Mouse (Mus musculus): ENCODE data around the gene Fam111a. TPM values are rescaled to one million over a fixed set of nuclear protein-coding genes. Genes with fewer than 3 reads are reported as not detected.

Fam111a gene
- polyA plus RNA-seq, 1 experiment = 0.65 TPM

- Histone ChIP-seq H3K27me3 (ENCODE audit: control insufficient read depth, insufficient read depth, low read length) (no peaks in the 10 kb centered on the region), H3K4me1 (ENCODE audit: control insufficient read depth, insufficient read depth, low read length) (no peaks in the 10 kb centered on the region), H3K27ac (ENCODE audit: insufficient read depth, low read length) (no peak overlapping the region), H3K4me3 (replicated peaks; ENCODE audit: insufficient read depth, low read depth, low read length) (no peak overlapping the region)
- DNase-seq = no peak
- TF ChIP-seq CTCF (IDR thresholded peaks at IDR 0.05; ENCODE audit: borderline replicate concordance, insufficient read depth, low read depth, low read length) = no peak
- no peak for TF ChIP-seq POLR2A (IDR thresholded peaks at IDR 0.05; ENCODE audit: borderline replicate concordance, insufficient read depth, low read length)
- WGBS = 77% methylated on average over 1 of the region's 1 CpGs
Observed at GRCm38 (mm10) chr19:12539975-12540374, 5.6 kb upstream of the Fam111a start.

GRCm38 (mm10) chr19:12540727-12541126, 4.8 kb upstream of the Fam111a start:
- WGBS = 66% methylated on average over 3 of the region's 3 CpGs
- Histone ChIP-seq H3K4me3 (replicated peaks; ENCODE audit: insufficient read depth, low read depth, low read length) (no peak overlapping the region), H3K27me3 (ENCODE audit: control insufficient read depth, insufficient read depth, low read length) (no peaks in the 10 kb centered on the region), H3K4me1 (ENCODE audit: control insufficient read depth, insufficient read depth, low read length) (no peaks in the 10 kb centered on the region), H3K27ac (ENCODE audit: insufficient read depth, low read length) (no peak overlapping the region)
- TF ChIP-seq POLR2A (IDR thresholded peaks at IDR 0.05; ENCODE audit: borderline replicate concordance, insufficient read depth, low read length) (no peak), CTCF (IDR thresholded peaks at IDR 0.05; ENCODE audit: borderline replicate concordance, insufficient read depth, low read depth, low read length) (no peak)
- DNase-seq = no peak

- WGBS = 44% methylated on average over 2 of the region's 2 CpGs
Observed at GRCm38 (mm10) chr19:12541644-12542043, 3.9 kb upstream of the Fam111a start.

GRCm38 (mm10) chr19:12549166-12549565, 3.6 kb downstream of the Fam111a start:
- DNase-seq = no peak
- H3K27me3 ChIP-seq (ENCODE audit: control insufficient read depth, insufficient read depth, low read length) = no peaks in the 10 kb centered on the region
- 74% methylated on average over 5 of the region's 5 CpGs for WGBS
- TF ChIP-seq CTCF (IDR thresholded peaks at IDR 0.05; ENCODE audit: borderline replicate concordance, insufficient read depth, low read depth, low read length) (no peak), POLR2A (IDR thresholded peaks at IDR 0.05; ENCODE audit: borderline replicate concordance, insufficient read depth, low read length) (no peak)
- H3K4me3 ChIP-seq (replicated peaks; ENCODE audit: insufficient read depth, low read depth, low read length) = no peak overlapping the region
- no peaks in the 10 kb centered on the region for H3K4me1 ChIP-seq (ENCODE audit: control insufficient read depth, insufficient read depth, low read length)
- H3K27ac ChIP-seq (ENCODE audit: insufficient read depth, low read length) = no peak overlapping the region

More at GRCm38 (mm10) chr19:12541644-12542043, 3.9 kb upstream of the Fam111a start:
- H3K27me3 ChIP-seq (ENCODE audit: control insufficient read depth, insufficient read depth, low read length) = no peaks in the 10 kb centered on the region
- TF ChIP-seq CTCF (IDR thresholded peaks at IDR 0.05; ENCODE audit: borderline replicate concordance, insufficient read depth, low read depth, low read length) = no peak
- no peak for TF ChIP-seq POLR2A (IDR thresholded peaks at IDR 0.05; ENCODE audit: borderline replicate concordance, insufficient read depth, low read length)
- H3K4me3 ChIP-seq (replicated peaks; ENCODE audit: insufficient read depth, low read depth, low read length) = no peak overlapping the region
- no peaks in the 10 kb centered on the region for H3K4me1 ChIP-seq (ENCODE audit: control insufficient read depth, insufficient read depth, low read length)
- H3K27ac ChIP-seq (ENCODE audit: insufficient read depth, low read length) = no peak overlapping the region
- DNase-seq = no peak

GRCm38 (mm10) chr19:12550005-12550942, 4.7 kb downstream of the Fam111a start:
- H3K27ac ChIP-seq (ENCODE audit: insufficient read depth, low read length) = no peak overlapping the region
- no peak for DNase-seq
- no peak for TF ChIP-seq POLR2A (IDR thresholded peaks at IDR 0.05; ENCODE audit: borderline replicate concordance, insufficient read depth, low read length)
- no peak for TF ChIP-seq CTCF (IDR thresholded peaks at IDR 0.05; ENCODE audit: borderline replicate concordance, insufficient read depth, low read depth, low read length)
- H3K27me3 ChIP-seq (ENCODE audit: control insufficient read depth, insufficient read depth, low read length) = no peaks in the 10 kb centered on the region
- H3K4me3 ChIP-seq (replicated peaks; ENCODE audit: insufficient read depth, low read depth, low read length) = no peak overlapping the region
- WGBS = 48% methylated on average over 5 of the region's 5 CpGs
- H3K4me1 ChIP-seq (ENCODE audit: control insufficient read depth, insufficient read depth, low read length) = no peaks in the 10 kb centered on the region

- no peak overlapping the region for H3K27ac ChIP-seq (ENCODE audit: insufficient read depth, low read length)
Observed at GRCm38 (mm10) chr19:12556293-12556692, 10.8 kb downstream of the Fam111a start.

GRCm38 (mm10) chr19:12558219-12558618, 12.7 kb downstream of the Fam111a start:
- DNase-seq = no peak
- no peaks in the 10 kb centered on the region for H3K4me1 ChIP-seq (ENCODE audit: control insufficient read depth, insufficient read depth, low read length)
- no peak overlapping the region for H3K27ac ChIP-seq (ENCODE audit: insufficient read depth, low read length)
- 85% methylated on average over 4 of the region's 4 CpGs for WGBS
- TF ChIP-seq POLR2A (IDR thresholded peaks at IDR 0.05; ENCODE audit: borderline replicate concordance, insufficient read depth, low read length) (no peak), CTCF (IDR thresholded peaks at IDR 0.05; ENCODE audit: borderline replicate concordance, insufficient read depth, low read depth, low read length) (no peak)
- no peaks in the 10 kb centered on the region for H3K27me3 ChIP-seq (ENCODE audit: control insufficient read depth, insufficient read depth, low read length)
- no peak overlapping the region for H3K4me3 ChIP-seq (replicated peaks; ENCODE audit: insufficient read depth, low read depth, low read length)

More at GRCm38 (mm10) chr19:12556293-12556692, 10.8 kb downstream of the Fam111a start:
- 88% methylated on average over 2 of the region's 2 CpGs for WGBS
- no peak overlapping the region for H3K4me3 ChIP-seq (replicated peaks; ENCODE audit: insufficient read depth, low read depth, low read length)
- H3K4me1 ChIP-seq (ENCODE audit: control insufficient read depth, insufficient read depth, low read length) = no peaks in the 10 kb centered on the region
- no peak for DNase-seq
- no peaks in the 10 kb centered on the region for H3K27me3 ChIP-seq (ENCODE audit: control insufficient read depth, insufficient read depth, low read length)
- no peak for TF ChIP-seq POLR2A (IDR thresholded peaks at IDR 0.05; ENCODE audit: borderline replicate concordance, insufficient read depth, low read length)
- TF ChIP-seq CTCF (IDR thresholded peaks at IDR 0.05; ENCODE audit: borderline replicate concordance, insufficient read depth, low read depth, low read length) = no peak

GRCm38 (mm10) chr19:12564197-12564596, 18.7 kb downstream of the Fam111a start:
- DNase-seq = no peak
- no peaks in the 10 kb centered on the region for H3K27me3 ChIP-seq (ENCODE audit: control insufficient read depth, insufficient read depth, low read length)
- TF ChIP-seq CTCF (IDR thresholded peaks at IDR 0.05; ENCODE audit: borderline replicate concordance, insufficient read depth, low read depth, low read length) (no peak), POLR2A (IDR thresholded peaks at IDR 0.05; ENCODE audit: borderline replicate concordance, insufficient read depth, low read length) (no peak)
- no peak overlapping the region for H3K4me3 ChIP-seq (replicated peaks; ENCODE audit: insufficient read depth, low read depth, low read length)
- no peak overlapping the region for H3K27ac ChIP-seq (ENCODE audit: insufficient read depth, low read length)
- H3K4me1 ChIP-seq (ENCODE audit: control insufficient read depth, insufficient read depth, low read length) = no peaks in the 10 kb centered on the region

Data from cerebellum, adult 2 months (tissue).